Mouse (Mus musculus) heart, embryonic 12.5 days (tissue): ENCODE measurements at regions not wholly inside any gene's neighbourhood (a gene's known extent, or its start where the extent isn't known, plus 50 kb on each side); places are given as distances from the start of the nearest gene placed in this dataset.
A peak's percentile ranks its signal among the peaks of the same experiment; 100 is the strongest.

Experiments
- ATAC-seq: fragments of 200-750 bp; cut with Nextera tagmentation; 2 replicates; pipeline ENCODE4 v1.8.0; 2017; ENCODE audit warnings: moderate TSS enrichment, moderate library complexity; ENCODE audit not compliant: insufficient number of reproducible peaks, low FRiP score
- H3K27ac ChIP-seq: fragments of 300-500 bp; sonication (generic); 2 replicates; pipeline ENCODE4 v1.5.1; 2016; ENCODE audit warnings: mild to moderate bottlenecking, moderate library complexity; ENCODE audit not compliant: poor library complexity, severe bottlenecking
- H3K27me3 ChIP-seq: fragments of 300-500 bp; sonication (generic); replicated peaks from 2 replicates; pipeline ENCODE4 v1.6.1; 2016; ENCODE audit warnings: mild to moderate bottlenecking, moderate library complexity
- H3K36me3 ChIP-seq: fragments of 300-500 bp; sonication (generic); 2 replicates; pipeline ENCODE4 v1.6.1; 2016; ENCODE audit warnings: mild to moderate bottlenecking, moderate library complexity
- H3K4me1 ChIP-seq: fragments of 300-500 bp; sonication (generic); replicated peaks from 2 replicates; pipeline ENCODE4 v1.6.1; 2016; ENCODE audit warnings: mild to moderate bottlenecking
- H3K4me2 ChIP-seq: fragments of 300-500 bp; sonication (generic); 2 replicates; pipeline ENCODE4 v1.6.1; 2016; ENCODE audit warnings: mild to moderate bottlenecking, moderate library complexity
- H3K4me3 ChIP-seq: fragments of 300-500 bp; sonication (generic); 2 replicates; pipeline ENCODE4 v1.5.1; 2016; ENCODE audit warnings: mild to moderate bottlenecking
- H3K9ac ChIP-seq: fragments of 300-500 bp; sonication (generic); 2 replicates; pipeline ENCODE4 v1.6.1; 2016; ENCODE audit warnings: mild to moderate bottlenecking, moderate library complexity
- H3K9me3 ChIP-seq: fragments of 300-500 bp; sonication (generic); replicated peaks from 2 replicates; pipeline ENCODE4 v1.6.1; 2016; ENCODE audit warnings: mild to moderate bottlenecking, moderate library complexity
- WGBS: fragments of 180-500 bp; shearing (Covaris S2); methylation state at CpG from one replicate; pipeline ENCODE4 v1.1.7; 2016; 5-methylcytosine and 5-hydroxymethylcytosine counted together

DNA sequence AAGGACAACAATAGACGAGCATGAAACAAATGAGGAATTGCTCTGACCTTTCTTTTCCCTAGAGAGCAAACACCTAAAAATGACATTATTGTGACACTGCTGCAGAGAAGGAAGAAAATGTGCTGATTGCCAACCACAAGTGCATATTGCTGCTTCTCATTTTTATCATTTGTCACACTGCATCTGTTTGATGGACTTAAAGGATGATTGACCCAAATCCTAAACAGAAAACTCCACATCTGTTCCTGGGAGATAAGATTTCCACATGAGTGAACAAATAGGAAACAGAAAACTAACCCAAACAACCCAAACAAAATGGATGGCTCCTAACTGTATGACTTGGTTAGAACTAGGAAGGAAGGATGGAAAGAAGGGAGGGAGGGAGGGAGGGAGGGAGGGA, 118.5 kb downstream of the Ccdc50 start:
- Histone ChIP-seq H3K36me3 (no peaks in the 10 kb centered on the region), H3K4me3 (no peak overlapping the region), H3K27me3 (no peaks in the 10 kb centered on the region), H3K4me2 (no peak overlapping the region), H3K4me1 (no peaks in the 10 kb centered on the region), H3K9me3 (no peaks in the 10 kb centered on the region), H3K9ac (no peak overlapping the region), H3K27ac (no peak overlapping the region)
- ATAC-seq, result no peak
- 44% methylated on average over 1 of the region's 1 CpGs for WGBS

DNA sequence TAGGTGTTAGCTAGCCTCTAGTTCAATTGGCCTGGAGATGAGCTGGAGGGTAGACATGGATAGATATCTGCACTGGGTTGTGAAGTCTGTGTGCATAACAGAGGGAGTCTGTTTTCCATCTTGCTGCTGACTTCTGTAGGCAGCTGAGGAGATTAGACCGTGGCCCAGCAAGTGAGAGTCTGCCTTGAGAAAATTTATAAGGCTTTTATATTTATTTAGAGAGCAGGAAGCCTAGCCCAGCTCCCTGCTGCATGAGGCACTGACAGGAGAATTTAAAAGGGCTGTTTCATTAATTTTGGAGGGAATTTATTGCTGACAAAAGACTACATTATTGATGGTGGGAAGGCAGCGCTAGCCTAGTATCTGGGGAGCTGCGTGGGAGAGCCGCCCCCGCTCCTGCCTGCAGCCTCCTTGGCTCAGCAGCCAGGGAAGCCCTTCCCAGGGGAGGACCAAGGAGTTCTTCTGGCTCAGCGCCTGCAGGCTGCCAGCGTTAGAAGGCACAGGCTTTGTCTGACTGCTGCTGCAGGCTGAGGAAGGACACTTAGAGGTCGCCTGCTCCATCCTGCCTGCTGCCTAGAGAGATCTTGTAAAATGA, 135.0 kb downstream of the Ccdc50 start:
- H3K9me3 ChIP-seq, result no peaks in the 10 kb centered on the region
- WGBS, result 19% methylated on average over 8 of the region's 8 CpGs
- peaks cover 8% of the 10 kb centered on the region; the same call in 1 of the 2 replicates for H3K4me1 ChIP-seq
- H3K27ac ChIP-seq, result no peak overlapping the region
- no peak overlapping the region for H3K4me3 ChIP-seq
- H3K36me3 ChIP-seq, result no peaks in the 10 kb centered on the region
- no peaks in the 10 kb centered on the region for H3K27me3 ChIP-seq
- H3K4me2 ChIP-seq, result peak overlapping the region; percentile 17; the same call in 1 of the 2 replicates
- no peak overlapping the region for H3K9ac ChIP-seq
- peak; percentile 66; the same call in 1 of the 2 replicates for ATAC-seq

DNA sequence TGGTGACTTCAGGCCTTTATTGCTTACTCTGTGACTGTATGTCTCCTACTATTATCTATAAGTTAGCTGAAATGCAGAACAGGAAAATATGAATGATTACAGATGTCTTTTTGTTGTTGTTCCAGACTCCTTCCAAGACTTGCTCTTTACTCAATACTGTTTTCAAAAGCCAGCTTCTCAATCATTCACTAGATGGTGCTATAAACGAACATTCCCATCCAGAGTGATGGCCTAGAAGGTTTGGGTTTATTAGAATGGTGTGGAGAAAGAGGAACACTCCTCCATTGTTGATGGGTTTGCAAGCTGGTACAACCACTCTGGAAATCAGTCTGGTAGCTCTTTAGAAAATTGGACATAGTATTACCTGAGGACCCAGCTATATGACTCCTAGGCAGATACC, 138.0 kb downstream of the Ccdc50 start:
- H3K9ac ChIP-seq, result no peak overlapping the region
- H3K36me3 ChIP-seq, result no peaks in the 10 kb centered on the region
- WGBS, result 40% methylated on average over 1 of the region's 1 CpGs
- no peaks in the 10 kb centered on the region for H3K9me3 ChIP-seq
- ATAC-seq, result no peak
- peaks cover 8% of the 10 kb centered on the region; the same call in 1 of the 2 replicates for H3K4me1 ChIP-seq
- no peaks in the 10 kb centered on the region for H3K27me3 ChIP-seq
- no peak overlapping the region for H3K4me2 ChIP-seq
- H3K27ac ChIP-seq, result no peak overlapping the region
- H3K4me3 ChIP-seq, result no peak overlapping the region

DNA sequence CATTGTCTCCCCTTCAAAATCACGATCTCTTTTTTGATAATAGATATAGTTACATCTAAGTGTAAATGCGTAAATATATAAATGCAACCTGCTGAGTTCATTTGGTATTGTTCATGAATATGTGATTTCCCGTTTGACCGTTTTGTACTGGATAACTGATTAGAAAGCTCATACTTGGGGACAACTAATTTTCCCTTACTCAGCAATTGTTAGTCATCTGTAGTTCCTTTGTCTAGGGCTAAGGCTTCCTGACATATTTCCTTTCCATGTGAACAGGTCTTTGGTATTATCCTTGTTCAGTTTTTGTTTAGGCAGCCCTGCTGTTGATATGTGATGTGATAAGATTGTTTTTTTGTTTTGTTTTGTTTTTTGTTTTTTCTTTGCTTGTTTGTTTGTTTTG, 142.0 kb downstream of the Ccdc50 start:
- 78% methylated on average over 4 of the region's 4 CpGs for WGBS
- no peaks in the 10 kb centered on the region for H3K27me3 ChIP-seq

More for the DNA sequence above, 142.0 kb downstream of the Ccdc50 start:
- H3K36me3 ChIP-seq, result no peaks in the 10 kb centered on the region
- no peaks in the 10 kb centered on the region for H3K4me1 ChIP-seq
- H3K27ac ChIP-seq, result no peak overlapping the region
- no peak overlapping the region for H3K4me2 ChIP-seq
- ATAC-seq, result no peak
- no peak overlapping the region for H3K9ac ChIP-seq
- no peak overlapping the region for H3K4me3 ChIP-seq
- H3K9me3 ChIP-seq, result no peaks in the 10 kb centered on the region
